Mouse (Mus musculus) left cerebral cortex, adult 8-10 months (tissue): Measurements from ENCODE around the gene Rora. TPM values are rescaled to one million over a fixed set of nuclear protein-coding genes. Genes with fewer than 3 reads are reported as not detected.

Source experiments
- DNase-seq, 2 experiments: peaks; one replicate each; pipeline ENCODE4 v3.0.0; 2022; ENCODE audit warnings: low spot score in 2 of 2
- total RNA-seq, 4 experiments: library from RNA; stranded (reverse); gene quantifications; 2 replicates each; pipeline ENCODE4 v1.2.4; 2022

Gene Rora
- total RNA-seq, 4 experiments from 2014 or later = 63.5 to 74.1 (median 72.9) TPM

DNA sequence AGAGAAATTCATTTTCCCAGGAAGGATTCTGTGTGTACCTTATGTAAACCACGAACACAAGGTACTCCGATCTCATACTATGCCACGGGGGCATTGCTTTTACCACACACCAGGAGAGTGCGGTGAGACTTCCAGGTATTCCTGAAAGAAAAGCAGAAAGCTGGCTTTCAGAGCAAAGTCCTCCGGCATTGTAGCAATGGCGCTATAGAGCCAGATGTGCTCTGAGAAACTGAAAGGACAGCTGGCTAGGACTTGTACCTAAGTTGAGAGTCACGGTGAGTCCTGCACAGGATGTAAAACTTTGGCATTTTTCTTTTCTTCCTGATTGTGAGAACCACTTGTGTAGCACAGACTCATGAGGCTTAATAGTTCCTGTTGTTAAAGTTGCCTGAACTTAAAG is 728.2 kb downstream of the Rora start:
- DNase-seq = no peak

DNA sequence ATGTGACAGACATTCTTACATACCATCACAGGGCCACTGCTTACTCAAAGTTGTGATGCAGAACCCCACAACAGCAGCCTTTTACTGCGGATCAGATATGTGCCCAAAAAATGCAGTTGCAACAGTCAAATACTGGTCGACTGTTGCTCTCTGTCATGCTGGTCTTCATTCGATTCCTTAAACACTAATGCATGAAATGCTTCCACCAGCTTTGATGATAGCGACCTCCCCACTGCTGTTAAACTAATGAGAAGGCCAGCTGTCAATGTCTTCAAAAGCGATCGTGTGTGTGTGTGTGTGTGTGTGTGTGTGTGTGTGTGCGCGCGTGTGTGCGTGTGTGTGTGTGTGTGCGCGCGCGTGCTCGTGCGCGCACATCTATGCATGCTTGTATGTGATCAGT is 730.9 kb downstream of the Rora start:
- no peak for DNase-seq

DNA sequence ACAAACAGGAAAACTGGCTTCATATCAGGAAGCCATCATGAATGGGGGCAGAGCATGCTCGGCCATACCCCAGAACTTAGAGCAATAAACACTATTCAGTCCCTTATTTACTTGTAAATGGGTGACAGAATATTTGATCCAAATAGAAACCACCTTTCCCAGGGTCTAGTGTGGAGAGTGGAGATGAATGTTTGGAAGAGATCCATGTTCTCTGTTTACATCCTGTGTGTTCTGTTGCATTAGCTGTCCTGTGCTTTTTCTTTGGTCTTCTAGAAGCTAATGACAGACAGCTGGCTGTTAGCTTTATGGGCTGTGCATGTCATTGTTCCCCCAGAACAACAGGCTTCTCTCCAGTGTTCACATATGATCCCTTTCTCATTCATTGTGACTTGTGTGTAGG is 731.3 kb downstream of the Rora start:
- no peak for DNase-seq

DNA sequence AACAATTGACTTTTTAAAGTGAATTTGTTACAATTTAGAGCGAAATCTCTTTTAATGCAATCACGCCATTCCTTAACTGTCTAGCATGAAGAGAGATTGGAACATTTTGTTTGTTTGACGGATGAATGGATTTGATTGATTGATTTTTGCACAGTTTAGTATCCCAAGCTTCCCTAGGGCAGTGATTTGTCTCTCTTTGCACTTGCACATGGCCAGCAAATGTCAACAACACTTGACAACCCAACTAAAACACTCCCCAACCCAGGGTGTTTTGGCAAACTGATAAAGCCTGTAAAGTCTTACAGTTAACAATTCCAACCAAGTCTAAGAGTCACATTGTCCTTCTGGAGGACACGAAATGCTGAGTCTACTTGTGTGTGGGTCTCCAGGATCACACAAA is 733.7 kb downstream of the Rora start:
- DNase-seq = no peak

DNA sequence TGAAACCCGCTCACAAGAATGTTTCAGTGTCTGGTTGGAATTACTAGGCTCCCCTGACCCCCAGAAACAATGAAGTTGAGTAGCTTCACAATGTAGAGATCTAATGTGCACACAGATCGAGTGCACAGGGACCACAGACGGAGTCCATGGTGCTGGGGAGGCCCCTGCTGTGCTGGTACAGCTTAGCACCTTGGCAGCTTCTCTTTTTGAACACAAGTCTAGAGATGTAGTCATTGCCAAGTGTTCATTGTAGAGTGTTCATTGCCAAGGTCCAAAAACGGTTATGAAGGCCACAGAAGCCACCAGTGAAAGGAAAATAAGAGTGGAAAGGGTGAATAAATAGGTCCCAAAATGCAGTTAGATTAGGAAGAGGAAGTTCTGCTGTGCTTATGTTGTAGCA is 737.0 kb downstream of the Rora start:
- DNase-seq = no peak

DNA sequence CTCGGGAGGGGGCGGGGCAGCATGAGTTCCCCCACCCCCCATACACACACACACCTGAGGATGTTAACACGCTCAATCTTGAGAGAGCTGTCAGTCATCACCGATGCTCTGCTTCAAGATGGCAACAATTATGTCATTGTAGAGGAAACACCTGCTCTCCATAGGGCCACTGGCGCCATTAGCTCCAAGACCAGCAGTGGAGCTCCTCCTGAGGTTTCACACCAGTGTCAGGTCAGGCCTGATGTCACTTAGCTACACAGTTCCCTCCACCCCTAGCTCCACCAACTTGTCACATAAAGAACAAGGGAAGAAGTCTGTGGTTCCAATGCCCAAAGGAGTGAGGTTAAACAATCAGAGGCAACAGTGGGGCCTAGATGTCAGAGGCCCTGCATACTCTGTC is 740.6 kb downstream of the Rora start:
- DNase-seq = no peak

DNA sequence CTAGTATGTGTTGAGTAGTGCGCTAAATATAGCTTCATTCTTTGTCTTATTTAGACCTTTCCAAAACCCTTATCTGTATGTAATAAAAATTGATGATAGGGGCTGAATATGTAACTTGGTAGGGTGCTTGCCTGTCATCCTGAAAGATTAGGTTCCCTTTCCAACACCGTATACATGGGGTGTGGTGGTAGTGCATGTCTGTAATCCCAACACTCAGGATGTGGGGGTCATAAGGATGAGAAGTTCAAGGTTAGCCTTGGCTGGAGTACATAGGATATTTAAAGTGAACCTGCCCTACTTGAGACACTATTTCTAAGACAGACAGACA is 743.8 kb downstream of the Rora start:
- DNase-seq = no peak

DNA sequence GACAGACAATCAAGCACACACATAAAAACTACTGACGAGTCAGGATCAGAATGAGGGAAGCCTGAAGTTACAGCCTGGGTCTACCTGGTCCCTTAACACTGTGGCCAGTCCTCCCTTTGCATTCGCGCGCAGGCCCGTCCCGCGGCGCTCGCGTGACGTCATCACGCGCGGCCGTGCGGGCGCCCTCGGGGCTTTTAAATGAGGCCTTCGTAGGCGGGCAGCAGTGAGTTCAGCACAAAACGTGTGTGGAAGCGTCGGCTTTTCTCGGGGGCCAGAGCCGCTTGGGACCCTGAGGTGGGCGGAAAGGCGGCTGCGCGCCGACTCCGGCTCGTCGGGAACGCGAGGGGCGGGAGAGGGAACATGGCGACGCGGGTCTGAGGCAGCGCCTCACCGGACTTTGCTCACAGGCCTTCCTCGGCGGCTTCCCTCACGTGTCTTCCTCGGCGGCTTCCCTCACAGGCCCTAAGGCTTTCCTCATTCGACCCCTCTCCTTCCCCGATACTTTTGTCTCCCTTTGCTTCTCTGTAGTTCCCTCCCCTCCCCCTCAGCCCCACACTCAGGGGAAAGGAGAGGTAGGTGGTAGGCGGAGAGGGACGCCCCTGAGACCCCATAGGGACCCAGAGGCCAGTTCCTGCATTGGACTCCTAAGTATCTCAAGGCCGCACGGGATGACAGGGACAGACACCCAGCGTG is 744.3 kb downstream of the Rora start, which contains the start of gene Ice2:
TSS of gene Ice2 (plus strand) at position 147 of the 693 bp plus-strand sequence.
- DNase-seq = peak; percentile 59 to 67

DNA sequence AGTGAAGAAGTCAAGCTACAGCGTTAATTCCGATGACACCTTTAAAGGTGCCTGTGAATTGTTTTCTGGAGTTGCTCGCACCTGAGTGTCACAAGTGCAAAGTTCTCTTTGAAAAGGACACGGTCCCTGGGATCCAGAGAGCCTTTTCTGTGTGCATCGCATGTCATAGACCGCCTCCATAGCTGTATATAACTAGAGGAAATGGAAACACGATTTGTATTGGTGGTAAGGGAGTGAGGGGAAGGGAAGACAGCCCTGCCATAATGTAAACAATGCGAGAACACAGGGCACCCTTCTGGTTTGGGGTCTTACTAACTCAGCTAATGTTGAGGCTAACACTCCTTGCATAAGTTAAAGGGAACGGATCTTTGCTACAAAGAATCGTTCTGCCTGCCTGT is 744.9 kb downstream of the Rora start:
- DNase-seq = no peak

DNA sequence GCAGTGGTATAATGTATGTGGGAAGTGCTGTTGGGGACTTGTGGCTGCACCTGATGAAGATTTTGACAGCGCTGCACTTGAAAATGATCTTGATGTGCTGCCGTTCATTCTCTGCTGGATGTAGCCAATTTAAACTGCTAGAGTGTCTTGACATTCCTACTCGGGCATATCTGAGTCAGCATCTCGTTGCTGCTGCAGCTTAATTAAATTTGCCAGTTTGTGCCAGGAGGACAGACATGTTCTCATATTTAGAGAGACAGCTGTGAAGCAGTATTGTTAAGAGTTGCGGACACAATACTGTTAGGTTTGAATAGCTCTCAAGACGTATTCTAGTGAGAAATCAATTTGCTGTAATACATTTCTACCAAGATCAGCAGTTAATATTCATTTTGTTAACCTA is 751.1 kb downstream of the Rora start:
- no peak for DNase-seq

DNA sequence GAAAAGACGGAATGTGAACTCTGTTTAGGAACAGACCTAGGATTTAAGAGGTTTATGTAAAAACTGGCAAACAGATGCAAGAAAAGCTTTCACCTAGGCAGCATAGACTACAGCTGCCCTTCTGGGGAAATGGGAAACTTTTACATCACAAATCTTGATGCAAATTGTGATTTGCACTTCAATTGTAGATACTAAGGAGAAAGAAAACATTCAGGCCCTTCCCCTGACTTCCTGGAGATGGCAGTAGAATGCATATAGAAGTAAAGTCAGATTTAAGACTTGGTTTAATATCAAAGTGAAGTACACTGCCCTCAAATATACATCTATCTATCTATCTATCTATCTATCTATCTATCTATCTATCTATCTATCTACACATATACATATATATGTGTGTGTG is 765.9 kb downstream of the Rora start:
- no peak for DNase-seq

DNA sequence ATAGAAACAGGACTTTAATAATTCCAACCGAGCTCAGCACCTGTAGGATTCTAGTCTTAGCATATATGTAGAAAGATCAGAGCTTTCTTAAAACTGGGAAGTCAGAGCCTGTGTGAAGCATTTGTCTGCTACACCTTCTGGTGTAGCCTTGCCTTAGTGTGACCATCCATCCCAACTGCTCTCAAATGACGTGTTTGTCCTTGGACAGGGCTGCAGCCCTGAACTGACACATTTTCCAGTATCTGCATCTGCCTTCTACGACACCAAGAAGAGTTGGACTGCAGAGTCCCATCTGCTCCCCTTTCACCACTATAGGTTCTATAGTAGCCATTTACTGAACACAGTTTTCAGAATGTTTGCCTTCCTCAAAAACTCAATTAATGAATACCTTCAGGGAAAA is 776.9 kb downstream of the Rora start:
- DNase-seq = no peak

DNA sequence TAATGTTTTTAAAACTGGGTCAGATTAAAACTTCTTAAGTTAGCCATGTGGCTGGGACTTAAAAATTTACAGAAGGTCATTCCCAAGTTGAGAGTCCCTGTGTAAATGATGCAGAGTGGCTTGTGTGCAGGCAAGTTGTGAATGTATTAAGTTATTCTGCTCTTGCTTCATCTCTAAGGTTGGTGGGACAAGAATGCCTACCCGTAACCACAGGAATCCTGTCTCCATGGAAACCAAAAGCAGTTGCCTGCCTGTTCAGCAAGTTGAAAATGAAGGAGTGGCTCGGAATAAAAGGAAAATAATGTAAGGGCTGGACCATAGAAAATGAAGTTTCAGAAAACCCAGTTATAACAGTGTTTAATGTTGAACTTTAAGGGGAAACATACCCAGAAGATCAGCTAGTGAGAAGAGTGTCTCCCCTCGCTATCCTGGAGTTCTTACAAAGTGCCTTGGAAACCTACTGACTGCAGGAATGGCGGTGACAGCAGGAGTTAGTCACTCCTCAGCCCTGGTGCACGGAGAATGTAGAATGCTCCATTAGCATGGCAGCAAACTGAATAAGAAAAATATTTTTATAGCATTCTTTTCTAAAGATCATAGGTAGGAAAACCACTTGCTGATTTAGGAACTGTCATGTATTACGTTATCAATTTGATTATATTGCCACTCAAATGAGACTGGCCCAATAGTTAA is 778.4 kb downstream of the Rora start:
- no peak for DNase-seq

DNA sequence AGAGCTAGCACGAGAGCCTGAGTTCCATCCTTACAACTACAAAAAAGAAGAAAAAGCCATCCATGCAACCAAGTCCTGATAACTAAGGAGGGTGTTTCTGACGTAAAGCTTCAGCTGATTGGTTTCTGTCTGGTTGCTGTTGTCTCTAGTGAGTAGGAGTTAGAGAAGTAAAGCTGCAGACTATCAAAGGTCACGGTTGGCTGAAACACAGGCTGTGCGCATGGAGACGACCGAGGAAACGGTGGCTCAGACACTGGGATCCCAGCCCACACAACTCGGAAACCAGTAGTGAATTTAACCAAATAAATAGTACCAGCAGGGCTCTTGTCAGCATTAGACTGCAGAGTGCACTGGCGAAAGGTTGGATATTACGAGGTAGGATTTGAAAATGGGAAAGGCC is 781.6 kb downstream of the Rora start:
- DNase-seq = no peak

DNA sequence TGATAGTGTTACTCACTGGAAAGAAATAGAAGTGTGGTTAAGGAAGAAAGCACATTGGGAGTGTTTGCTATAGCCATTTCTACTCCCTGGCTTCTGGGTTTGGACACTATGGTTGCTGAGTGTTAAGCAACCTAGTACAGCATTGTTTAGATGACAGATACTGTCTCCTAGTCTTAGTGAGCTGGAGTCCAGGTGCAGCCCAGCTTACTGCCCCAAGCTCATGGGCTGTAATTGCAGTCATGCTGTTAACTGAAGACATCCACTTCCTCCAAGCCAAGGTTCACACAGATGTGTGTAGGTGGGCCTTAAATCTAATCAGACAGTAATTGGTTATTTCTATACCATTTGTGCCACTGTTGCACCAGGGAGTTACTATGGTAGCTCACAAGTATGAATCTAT is 782.1 kb downstream of the Rora start:
- DNase-seq = no peak
